Comparison of ENCODE assay signal across 12 mouse cellular contexts in genomic region chr13:108135617-108136016, GRCm38 (mm10).
"Had no signal": no experiment of that assay in that cellular context is flagged by ENCODE, and none has a peak within 500 bp of the region (broad histone marks: within the 10 kb centered on the region; RNA-seq: fewer than 3 reads in every experiment).

No protein-coding gene starts in this region.

- H3K4me3 ChIP-seq: limb, embryonic 12.5 days; midbrain, embryonic 12.5 days; neural tube, embryonic 13.5 days had no signal

- H3K9me3 ChIP-seq: limb, embryonic 12.5 days; midbrain, embryonic 12.5 days; neural tube, embryonic 13.5 days had no signal

- DNase-seq: kidney, postnatal 25 days; lung, adult 18-20 months; retina, postnatal 1 day; right cerebral cortex, postnatal 4 days; spleen, adult 18-20 months; thymus, adult 18-20 months; thymus, postnatal 14 days had no signal

- H3K36me3 ChIP-seq: limb, embryonic 12.5 days; midbrain, embryonic 12.5 days; neural tube, embryonic 13.5 days had no signal

- H3K27ac ChIP-seq: limb, embryonic 12.5 days; liver, embryonic 14.5 days; midbrain, embryonic 12.5 days; neural tube, embryonic 13.5 days had no signal

- H3K4me1 ChIP-seq: midbrain, embryonic 12.5 days; neural tube, embryonic 13.5 days had no signal

- ATAC-seq: midbrain, embryonic 16.5 days had no signal

- H3K4me2 ChIP-seq: limb, embryonic 12.5 days; midbrain, embryonic 12.5 days; neural tube, embryonic 13.5 days had no signal

- H3K27me3 ChIP-seq: limb, embryonic 12.5 days; midbrain, embryonic 12.5 days; neural tube, embryonic 13.5 days had no signal

- H3K9ac ChIP-seq: limb, embryonic 12.5 days; liver, embryonic 14.5 days; midbrain, embryonic 12.5 days; neural tube, embryonic 13.5 days had no signal
